Mouse (Mus musculus): ENCODE measurements around the gene Nav2.

GRCm38 (mm10) chr7:49637281-49637680 is 728.8 kb downstream of the Nav2 start:
- TF ChIP-seq POLR2A (IDR thresholded peaks at IDR 0.05; ENCODE audit: control insufficient read depth in 1 of 2, insufficient read depth in 1 of 2, low read depth in 1 of 2, low read length in 2 of 2, poor library complexity in 1 of 2) (no peak), KAT2A (conservative IDR thresholded peaks at IDR 0.05; ENCODE audit: low read depth, low read length) (no peak), NRF1 (IDR thresholded peaks at IDR 0.05; ENCODE audit: insufficient read depth, low read depth, low read length, poor library complexity, severe bottlenecking) (no peak), CTCF (IDR thresholded peaks at IDR 0.05 in 2 of 3, conservative IDR thresholded peaks at IDR 0.05 in 1 of 3; ENCODE audit: control insufficient read depth in 1 of 3, insufficient read depth in 1 of 3, low read depth in 2 of 3, low read length in 3 of 3, poor library complexity in 1 of 3, severe bottlenecking in 1 of 3) (no peak), RAD21 (IDR thresholded peaks at IDR 0.05; ENCODE audit: low read depth, low read length) (no peak), TAL1 (IDR thresholded peaks at IDR 0.05; ENCODE audit: low read length) (no peak)

Data from MEL (cell line).